Mouse (Mus musculus) erythroblast, embryonic 14.5 days (primary cell): Measurements from ENCODE around the gene Brms1l.

ENCODE experiments used
- GATA1 ChIP-seq: IDR thresholded peaks from 2 replicates; pipeline ENCODE4 v1.6.1; 2012; ENCODE audit warnings: low read length, inconsistent platforms, mixed read lengths
- TAL1 ChIP-seq: IDR thresholded peaks from 3 replicates; pipeline ENCODE4 v1.6.1; 2012; ENCODE audit warnings: low read length, inconsistent platforms, mixed read lengths

GRCm38 (mm10) chr12:55831101-55831500 is 5.0 kb upstream of the Brms1l start:
- no peak for TF ChIP-seq GATA1
- TF ChIP-seq TAL1 = no peak
